Comparison of ENCODE assay signal across 21 mouse cellular contexts in the genomic region with DNA sequence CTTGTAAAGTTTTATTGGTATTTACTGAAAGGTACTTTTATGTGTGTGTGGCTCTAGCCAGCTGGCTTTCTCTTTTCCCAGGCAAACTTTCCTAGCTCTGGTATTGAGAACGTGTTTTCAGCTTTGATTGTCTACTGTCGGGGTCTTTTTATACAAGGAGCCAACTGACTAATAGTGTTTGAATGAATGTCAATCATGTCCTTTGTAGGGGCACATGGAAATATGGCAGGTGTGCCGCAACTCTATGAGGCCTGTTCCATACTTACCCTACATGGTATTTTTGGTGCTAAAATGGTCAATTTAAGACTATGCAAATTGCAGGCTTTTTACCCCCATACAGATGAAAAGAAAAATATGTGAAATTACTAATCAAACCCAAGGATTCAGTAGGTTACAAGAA. TPM values are rescaled to one million over a fixed set of nuclear protein-coding genes. Genes with fewer than 3 reads are reported as not detected.
A peak's percentile ranks its signal among the peaks of the same experiment; 100 is the strongest.
DNase-seq lines count a peak whose midpoint lies in the region; ATAC-seq and TF ChIP-seq lines count a peak whose summit lies in the region.
"Had no signal": no experiment of that assay in that cellular context is flagged by ENCODE, and none has a peak within 500 bp of the region (broad histone marks: within the 10 kb centered on the region; RNA-seq: fewer than 3 reads in every experiment).

No protein-coding gene starts in this region.

- H3K9me3 ChIP-seq in forebrain, embryonic 15.5 days: no peaks in the 10 kb centered on the region
- no peaks in the 10 kb centered on the region for H3K9me3 ChIP-seq in forebrain, postnatal 0 days (ENCODE audit: low read length)
- H3K9me3 ChIP-seq in midbrain, embryonic 12.5 days: no peaks in the 10 kb centered on the region
- no peaks in the 10 kb centered on the region for H3K9me3 ChIP-seq in midbrain, embryonic 14.5 days (ENCODE audit: control insufficient read depth, low read length)
- H3K9me3 ChIP-seq: embryonic facial prominence, embryonic 13.5 days; embryonic facial prominence, embryonic 15.5 days; forebrain, embryonic 10.5 days had no signal

- no peak overlapping the region for H3K27ac ChIP-seq in forebrain, embryonic 15.5 days (replicated peaks)
- H3K27ac ChIP-seq in forebrain, postnatal 0 days (ENCODE audit: low read depth, low read length): no peak overlapping the region
- H3K27ac ChIP-seq in midbrain, embryonic 12.5 days (replicated peaks): no peak overlapping the region
- H3K27ac ChIP-seq in midbrain, embryonic 14.5 days (replicated peaks; ENCODE audit: low read depth, low read length): no peak overlapping the region
- H3K27ac ChIP-seq: embryonic facial prominence, embryonic 13.5 days; embryonic facial prominence, embryonic 15.5 days; forebrain, embryonic 10.5 days had no signal

- no peaks in the 10 kb centered on the region for H3K36me3 ChIP-seq in forebrain, embryonic 15.5 days
- H3K36me3 ChIP-seq in forebrain, postnatal 0 days (ENCODE audit: insufficient read depth): no peaks in the 10 kb centered on the region
- H3K36me3 ChIP-seq in midbrain, embryonic 12.5 days: no peaks in the 10 kb centered on the region
- H3K36me3 ChIP-seq in midbrain, embryonic 14.5 days (ENCODE audit: control insufficient read depth, insufficient read depth, low read length): no peaks in the 10 kb centered on the region
- H3K36me3 ChIP-seq: embryonic facial prominence, embryonic 13.5 days; embryonic facial prominence, embryonic 15.5 days; forebrain, embryonic 10.5 days had no signal

- no peak for DNase-seq in forebrain, postnatal 0 days
- DNase-seq in midbrain, embryonic 14.5 days: no peak
- DNase-seq in forelimb bud, embryonic 11.5 days (ENCODE audit: low read depth, low spot score): peak; percentile 57
- DNase-seq in frontal cortex, postnatal 25 days (ENCODE audit: low spot score in 2 of 2): no peak
- DNase-seq: adrenal gland, adult 2 months; adrenal gland, postnatal 10 days; adrenal gland, postnatal 25 days; cerebellum, adult 11 months; cerebellum, adult 18-20 months; cerebellum, adult 8-10 months; cerebellum, adult 9-11 months; cerebellum, postnatal 14 days; cerebellum, postnatal 36 days; embryo, embryonic 11 days had no signal

- H3K9ac ChIP-seq in forebrain, embryonic 15.5 days (replicated peaks): no peak overlapping the region
- no peak overlapping the region for H3K9ac ChIP-seq in forebrain, postnatal 0 days
- no peak overlapping the region for H3K9ac ChIP-seq in midbrain, embryonic 12.5 days (replicated peaks)
- no peak overlapping the region for H3K9ac ChIP-seq in midbrain, embryonic 14.5 days (replicated peaks; ENCODE audit: low read length)
- H3K9ac ChIP-seq: embryonic facial prominence, embryonic 13.5 days; embryonic facial prominence, embryonic 15.5 days had no signal

- H3K27me3 ChIP-seq in forebrain, embryonic 15.5 days: no peaks in the 10 kb centered on the region
- no peaks in the 10 kb centered on the region for H3K27me3 ChIP-seq in forebrain, postnatal 0 days (ENCODE audit: insufficient read depth, low read length)
- H3K27me3 ChIP-seq in midbrain, embryonic 12.5 days: no peaks in the 10 kb centered on the region
- H3K27me3 ChIP-seq in midbrain, embryonic 14.5 days (ENCODE audit: control insufficient read depth, insufficient read depth, low read length): no peaks in the 10 kb centered on the region
- H3K27me3 ChIP-seq: embryonic facial prominence, embryonic 13.5 days; embryonic facial prominence, embryonic 15.5 days had no signal

- no peak overlapping the region for H3K4me3 ChIP-seq in forebrain, embryonic 15.5 days
- no peak overlapping the region for H3K4me3 ChIP-seq in forebrain, postnatal 0 days (ENCODE audit: low read depth, low read length)
- no peak overlapping the region for H3K4me3 ChIP-seq in midbrain, embryonic 12.5 days
- H3K4me3 ChIP-seq in midbrain, embryonic 14.5 days (replicated peaks; ENCODE audit: low read depth, low read length): no peak overlapping the region
- H3K4me3 ChIP-seq: embryonic facial prominence, embryonic 13.5 days; embryonic facial prominence, embryonic 15.5 days; erythroblast, embryonic 14.5 days; forebrain, embryonic 10.5 days had no signal

- 0 out of 2 replicates have a peak, but pooled peaks have one; percentile 26 for ATAC-seq in forebrain, embryonic 15.5 days (replicated peaks)
- no peak for ATAC-seq in forebrain, postnatal 0 days
- ATAC-seq in midbrain, embryonic 12.5 days (ENCODE audit: low FRiP score, low read depth): peak; percentile 58; the same call in 1 of the 2 replicates
- no peak for ATAC-seq in midbrain, embryonic 14.5 days (ENCODE audit: low FRiP score, low TSS enrichment)

- 18% methylated on average over 3 of the region's 3 CpGs for WGBS in forebrain, embryonic 15.5 days
- 27% methylated on average over 3 of the region's 3 CpGs for WGBS in forebrain, postnatal 0 days
- WGBS in midbrain, embryonic 12.5 days: 46% methylated on average over 3 of the region's 3 CpGs
- WGBS in midbrain, embryonic 14.5 days: 36% methylated on average over 3 of the region's 3 CpGs

- H3K4me1 ChIP-seq in forebrain, embryonic 15.5 days: peaks cover 2% of the 10 kb centered on the region; the same call in 1 of the 2 replicates
- H3K4me1 ChIP-seq in forebrain, postnatal 0 days (ENCODE audit: insufficient read depth): no peaks in the 10 kb centered on the region
- no peaks in the 10 kb centered on the region for H3K4me1 ChIP-seq in midbrain, embryonic 12.5 days
- no peaks in the 10 kb centered on the region for H3K4me1 ChIP-seq in midbrain, embryonic 14.5 days (ENCODE audit: control insufficient read depth, insufficient read depth, low read length)
- H3K4me1 ChIP-seq: embryonic facial prominence, embryonic 13.5 days; embryonic facial prominence, embryonic 15.5 days had no signal

- no peak for TF ChIP-seq CTCF in forebrain, postnatal 0 days (IDR thresholded peaks at IDR 0.05; ENCODE audit: low read depth)

- H3K4me2 ChIP-seq in forebrain, embryonic 15.5 days (replicated peaks): no peak overlapping the region
- no peak overlapping the region for H3K4me2 ChIP-seq in forebrain, postnatal 0 days (ENCODE audit: low read depth)
- H3K4me2 ChIP-seq in midbrain, embryonic 12.5 days (replicated peaks): no peak overlapping the region
- H3K4me2 ChIP-seq in midbrain, embryonic 14.5 days (ENCODE audit: low read length): no peak overlapping the region
- H3K4me2 ChIP-seq: embryonic facial prominence, embryonic 13.5 days; embryonic facial prominence, embryonic 15.5 days had no signal

RNA-seq across cellular contexts. Expression of gene Etv1, which starts 37.1 kb away (rescaled TPM):
- polyA plus RNA-seq in forebrain, embryonic 15.5 days (2015; fragmentation: Nextera tagmentation; extraction: Ambion mirVana): 39.3 and 39.5 TPM in 2 replicates
- total RNA-seq in forebrain, postnatal 0 days (2014; rRNA removed): 27.9 and 29.3 TPM in 2 replicates
- polyA plus RNA-seq in forebrain, postnatal 0 days (2015; fragmentation: Nextera tagmentation; extraction: Ambion mirVana): 48.6 and 60.7 TPM in 2 replicates
- 13.5 and 16.0 TPM in 2 replicates for polyA plus RNA-seq in midbrain, embryonic 12.5 days (2016; fragmentation: Nextera tagmentation; extraction: Ambion mirVana)
- 14.2 and 21.8 TPM in 2 replicates for polyA plus RNA-seq in midbrain, embryonic 14.5 days (2014; fragmentation: Nextera tagmentation; extraction: Ambion mirVana)
- total RNA-seq: MEL had no signal
- polyA plus RNA-seq: erythroblast, embryonic 14.5 days had no signal

Comparison
In these comparisons a context has a peak if more than half of its experiments do, and no peak if none do; other contexts are left out.
1. ATAC-seq: peak in forebrain, embryonic 15.5 days (single experiment) and midbrain, embryonic 12.5 days (single experiment); none in forebrain, postnatal 0 days (single experiment) and midbrain, embryonic 14.5 days (single experiment).